Mouse (Mus musculus) megakaryocyte, embryonic 14.5 days (primary cell): ENCODE data around the gene Enpep.

Experiments
- FLI1 ChIP-seq: IDR thresholded peaks from 2 replicates; pipeline ENCODE4 v1.6.1; 2012; ENCODE audit warnings: low read length, inconsistent platforms, mixed read lengths
- GATA1 ChIP-seq: IDR thresholded peaks from 3 replicates; pipeline ENCODE4 v1.6.1; 2012; ENCODE audit warnings: mixed read lengths, low read length, inconsistent platforms, borderline replicate concordance

DNA sequence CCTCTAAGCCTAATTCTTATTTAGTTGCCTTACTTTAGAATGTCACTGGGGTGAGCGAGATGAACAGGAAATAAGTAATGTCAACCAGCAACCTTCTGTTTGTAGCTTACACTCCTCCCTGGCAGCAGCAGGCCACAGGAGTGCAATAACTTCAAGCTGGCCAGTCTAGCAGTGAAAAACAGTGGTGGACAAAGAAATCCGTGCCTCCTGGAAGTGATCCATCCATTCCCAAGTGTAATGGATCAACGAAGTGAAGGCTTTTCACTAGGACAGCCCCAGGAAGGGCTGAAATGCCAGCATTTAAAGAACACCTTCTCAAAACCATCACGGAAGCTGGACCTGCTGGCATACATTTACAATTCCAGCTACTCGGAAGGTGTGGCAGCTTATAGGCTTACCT lies 48.2 kb downstream of the Enpep start:
- TF ChIP-seq FLI1 = no peak
- TF ChIP-seq GATA1 = no peak
